ENCODE assay signal across 21 mouse cellular contexts in the genomic region with DNA sequence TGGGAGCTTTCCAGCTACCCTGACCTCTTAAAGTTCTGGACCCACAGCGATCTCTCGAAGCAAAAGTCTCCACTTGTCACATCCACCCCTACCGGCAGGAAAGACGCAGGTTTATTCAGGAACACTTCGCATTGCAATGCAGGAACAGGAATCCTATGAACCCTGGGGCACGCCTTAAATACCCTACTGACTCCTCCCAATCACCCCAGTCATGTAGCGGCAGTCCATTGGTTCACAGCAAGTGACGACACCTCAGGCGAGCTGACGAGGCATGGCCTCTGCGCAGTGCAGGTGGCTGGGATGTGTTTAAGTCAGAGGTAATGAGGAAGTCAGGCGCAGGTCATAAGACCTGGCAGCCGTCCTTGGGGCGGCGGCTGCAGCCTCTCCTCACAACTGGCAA.
"Had no signal": no experiment of that assay in that cellular context is flagged by ENCODE, and none has a peak within 500 bp of the region (broad histone marks: within the 10 kb centered on the region; RNA-seq: fewer than 3 reads in every experiment).

No protein-coding gene starts in this region.

- DNase-seq: liver, postnatal 0 days; lung, adult 2 months; lung, postnatal 14 days; lung, postnatal 36 days; right cerebral cortex, postnatal 25 days; right cerebral cortex, postnatal 4 days; spleen, adult 18-20 months; thymus, adult 18-20 months; thymus, postnatal 14 days; thymus, postnatal 36 days had no signal

- H3K4me3 ChIP-seq: liver, embryonic 15.5 days; lung, embryonic 15.5 days; megakaryocyte, embryonic 14.5 days; midbrain, embryonic 13.5 days; midbrain, embryonic 15.5 days; neural tube, embryonic 12.5 days; stomach, embryonic 15.5 days had no signal

- H3K36me3 ChIP-seq: liver, embryonic 15.5 days; lung, embryonic 15.5 days; midbrain, embryonic 13.5 days; midbrain, embryonic 15.5 days; neural tube, embryonic 12.5 days; stomach, embryonic 15.5 days had no signal

- ATAC-seq: liver, postnatal 0 days; lung, postnatal 0 days; midbrain, embryonic 13.5 days; midbrain, embryonic 15.5 days had no signal

- H3K9ac ChIP-seq: liver, embryonic 15.5 days; liver, postnatal 0 days; lung, embryonic 15.5 days; midbrain, embryonic 13.5 days; midbrain, embryonic 15.5 days; neural tube, embryonic 12.5 days; stomach, embryonic 15.5 days had no signal

- H3K27ac ChIP-seq: liver, embryonic 15.5 days; lung, embryonic 15.5 days; macrophage; midbrain, embryonic 13.5 days; midbrain, embryonic 15.5 days; neural tube, embryonic 12.5 days; stomach, embryonic 15.5 days; stomach, postnatal 0 days had no signal

- H3K9me3 ChIP-seq: liver, embryonic 15.5 days; lung, embryonic 15.5 days; midbrain, embryonic 15.5 days; stomach, embryonic 15.5 days had no signal

- H3K27me3 ChIP-seq: liver, embryonic 15.5 days; lung, embryonic 15.5 days; megakaryocyte, embryonic 14.5 days; midbrain, embryonic 13.5 days; midbrain, embryonic 15.5 days; neural tube, embryonic 12.5 days; stomach, embryonic 15.5 days had no signal

- H3K4me1 ChIP-seq: liver, embryonic 15.5 days; lung, embryonic 15.5 days; megakaryocyte, embryonic 14.5 days; midbrain, embryonic 13.5 days; midbrain, embryonic 15.5 days; neural tube, embryonic 12.5 days; stomach, embryonic 15.5 days had no signal

- H3K4me2 ChIP-seq: liver, embryonic 15.5 days; lung, embryonic 15.5 days; midbrain, embryonic 11.5 days; midbrain, embryonic 13.5 days; midbrain, embryonic 15.5 days; neural tube, embryonic 12.5 days; stomach, embryonic 15.5 days had no signal
